Mouse (Mus musculus) bone marrow macrophage, adult 2 months (primary cell): Measurements from ENCODE around the gene Stim1.

ENCODE experiments used
- CTCF ChIP-seq: IDR thresholded peaks from 2 replicates; pipeline ENCODE4 v1.5.1; 2012; ENCODE audit warnings: low read depth, mild to moderate bottlenecking, low read length, moderate library complexity
- POLR2A ChIP-seq: IDR thresholded peaks from 2 replicates; pipeline ENCODE4 v1.6.1; 2012; ENCODE audit warnings: mild to moderate bottlenecking, low read depth, low read length, borderline replicate concordance

- TF ChIP-seq CTCF (no peak), POLR2A (no peak)
Measured at GRCm38 (mm10) chr7:102363853-102364252, 96.2 kb downstream of the Stim1 start.
